Mouse (Mus musculus): ENCODE results near the gene Cspg5. TPM values are rescaled to one million over a fixed set of nuclear protein-coding genes. Genes with fewer than 3 reads are reported as not detected.

Cspg5 gene
- polyA plus RNA-seq (2014; fragmentation: Nextera tagmentation; extraction: Ambion mirVana): 2.6 and 3.5 TPM in 2 replicates

GRCm38 (mm10) chr9:110243221-110243833 lies at the start of gene Cspg5:
Gene Cspg5, plus strand, starts transcription at chr9:110243783.
- 84% methylated on average over 7 of the region's 7 CpGs for WGBS
- Histone ChIP-seq H3K36me3 (ENCODE audit: insufficient read depth) (peaks cover 17% of the 10 kb centered on the region), H3K4me1 (ENCODE audit: insufficient read depth) (peaks cover 4% of the 10 kb centered on the region; the same call in 1 of the 2 replicates), H3K27me3 (ENCODE audit: insufficient read depth, low read length) (peaks cover 15% of the 10 kb centered on the region), H3K4me3 (ENCODE audit: low read depth, low read length) (peak within 1 kb of the TSS; percentile 63), H3K27ac (ENCODE audit: low read depth) (no peak within 1 kb of the TSS), H3K9me3 (ENCODE audit: low read depth, low read length) (no peaks in the 10 kb centered on the region), H3K4me2 (peak within 1 kb of the TSS; percentile 100), H3K9ac (no peak within 1 kb of the TSS)
- TF ChIP-seq CTCF (IDR thresholded peaks at IDR 0.05; ENCODE audit: low read depth): no peak
- ATAC-seq (ENCODE audit: insufficient read depth) (no peak), DNase-seq (no peak)

- Histone ChIP-seq H3K4me1 (ENCODE audit: insufficient read depth) (no peaks in the 10 kb centered on the region), H3K36me3 (ENCODE audit: insufficient read depth) (peaks cover 84% of the 10 kb centered on the region), H3K4me3 (ENCODE audit: low read depth, low read length) (no peak overlapping the region), H3K27me3 (ENCODE audit: insufficient read depth, low read length) (no peaks in the 10 kb centered on the region), H3K4me2 (no peak overlapping the region), H3K9ac (no peak overlapping the region), H3K27ac (ENCODE audit: low read depth) (no peak overlapping the region), H3K9me3 (ENCODE audit: low read depth, low read length) (no peaks in the 10 kb centered on the region)
- TF ChIP-seq CTCF (IDR thresholded peaks at IDR 0.05; ENCODE audit: low read depth): no peak
- no peak for DNase-seq
- no peak for ATAC-seq (ENCODE audit: insufficient read depth)
- WGBS: 85% methylated on average over 2 of the region's 2 CpGs
Observed at GRCm38 (mm10) chr9:110199870-110200269, 43.7 kb upstream of the Cspg5 start.

GRCm38 (mm10) chr9:110205526-110206404 lies 37.8 kb upstream of the Cspg5 start:
- Histone ChIP-seq H3K36me3 (ENCODE audit: insufficient read depth) (peaks cover 93% of the 10 kb centered on the region), H3K4me1 (ENCODE audit: insufficient read depth) (no peaks in the 10 kb centered on the region), H3K4me3 (ENCODE audit: low read depth, low read length) (no peak overlapping the region), H3K9me3 (ENCODE audit: low read depth, low read length) (no peaks in the 10 kb centered on the region), H3K9ac (no peak overlapping the region), H3K4me2 (no peak overlapping the region), H3K27me3 (ENCODE audit: insufficient read depth, low read length) (no peaks in the 10 kb centered on the region), H3K27ac (ENCODE audit: low read depth) (no peak overlapping the region)
- no peak for DNase-seq
- no peak for TF ChIP-seq CTCF (IDR thresholded peaks at IDR 0.05; ENCODE audit: low read depth)
- ATAC-seq (ENCODE audit: insufficient read depth): no peak
- 72% methylated on average over 15 of the region's 15 CpGs for WGBS

- Histone ChIP-seq H3K27ac (ENCODE audit: low read depth) (no peak overlapping the region), H3K36me3 (ENCODE audit: insufficient read depth) (peaks cover 93% of the 10 kb centered on the region), H3K4me2 (no peak overlapping the region), H3K9me3 (ENCODE audit: low read depth, low read length) (no peaks in the 10 kb centered on the region), H3K4me3 (ENCODE audit: low read depth, low read length) (no peak overlapping the region), H3K27me3 (ENCODE audit: insufficient read depth, low read length) (no peaks in the 10 kb centered on the region), H3K4me1 (ENCODE audit: insufficient read depth) (no peaks in the 10 kb centered on the region), H3K9ac (no peak overlapping the region)
- WGBS: 93% methylated on average over 2 of the region's 2 CpGs
- DNase-seq (no peak), ATAC-seq (ENCODE audit: insufficient read depth) (no peak)
- no peak for TF ChIP-seq CTCF (IDR thresholded peaks at IDR 0.05; ENCODE audit: low read depth)
Observed at GRCm38 (mm10) chr9:110206437-110206836, 37.1 kb upstream of the Cspg5 start.

GRCm38 (mm10) chr9:110208265-110208664 lies 35.3 kb upstream of the Cspg5 start:
- Histone ChIP-seq H3K36me3 (ENCODE audit: insufficient read depth) (peaks cover 98% of the 10 kb centered on the region), H3K4me1 (ENCODE audit: insufficient read depth) (no peaks in the 10 kb centered on the region), H3K4me3 (ENCODE audit: low read depth, low read length) (no peak overlapping the region), H3K27ac (ENCODE audit: low read depth) (no peak overlapping the region), H3K4me2 (no peak overlapping the region), H3K9ac (no peak overlapping the region), H3K27me3 (ENCODE audit: insufficient read depth, low read length) (no peaks in the 10 kb centered on the region), H3K9me3 (ENCODE audit: low read depth, low read length) (no peaks in the 10 kb centered on the region)
- ATAC-seq (ENCODE audit: insufficient read depth): no peak
- WGBS: 63% methylated on average over 7 of the region's 7 CpGs
- TF ChIP-seq CTCF (IDR thresholded peaks at IDR 0.05; ENCODE audit: low read depth): no peak
- DNase-seq: no peak

GRCm38 (mm10) chr9:110208967-110209366 lies 34.6 kb upstream of the Cspg5 start:
- Histone ChIP-seq H3K36me3 (ENCODE audit: insufficient read depth) (peaks cover 98% of the 10 kb centered on the region), H3K4me3 (ENCODE audit: low read depth, low read length) (no peak overlapping the region), H3K4me1 (ENCODE audit: insufficient read depth) (no peaks in the 10 kb centered on the region), H3K27ac (ENCODE audit: low read depth) (no peak overlapping the region), H3K9me3 (ENCODE audit: low read depth, low read length) (no peaks in the 10 kb centered on the region), H3K4me2 (no peak overlapping the region), H3K27me3 (ENCODE audit: insufficient read depth, low read length) (no peaks in the 10 kb centered on the region), H3K9ac (no peak overlapping the region)
- whole genome bisulfite sequencing: 88% methylated on average over 3 of the region's 3 CpGs
- no peak for DNase-seq
- ATAC-seq (ENCODE audit: insufficient read depth): no peak
- TF ChIP-seq CTCF (IDR thresholded peaks at IDR 0.05; ENCODE audit: low read depth): no peak

GRCm38 (mm10) chr9:110224273-110224672 lies 19.3 kb upstream of the Cspg5 start:
- H3K27ac ChIP-seq (ENCODE audit: low read depth): no peak overlapping the region
- DNase-seq: no peak
- H3K36me3 ChIP-seq (ENCODE audit: insufficient read depth): peaks cover 82% of the 10 kb centered on the region
- H3K4me2 ChIP-seq: no peak overlapping the region
- no peak for TF ChIP-seq CTCF (IDR thresholded peaks at IDR 0.05; ENCODE audit: low read depth)
- WGBS: 90% methylated on average over 4 of the region's 4 CpGs
- H3K4me3 ChIP-seq (ENCODE audit: low read depth, low read length): no peak overlapping the region
- no peak for ATAC-seq (ENCODE audit: insufficient read depth)
- no peak overlapping the region for H3K9ac ChIP-seq
- no peaks in the 10 kb centered on the region for H3K27me3 ChIP-seq (ENCODE audit: insufficient read depth, low read length)
- H3K4me1 ChIP-seq (ENCODE audit: insufficient read depth): no peaks in the 10 kb centered on the region
- H3K9me3 ChIP-seq (ENCODE audit: low read depth, low read length): no peaks in the 10 kb centered on the region

Measured in lung, embryonic 14.5 days (tissue).